Mouse (Mus musculus) liver, embryonic 16.5 days (tissue): ENCODE data around the gene Sgcd. TPM values are rescaled to one million over a fixed set of nuclear protein-coding genes. Genes with fewer than 3 reads are reported as not detected.

Experiments
- ATAC-seq: fragments of 200-750 bp; cut with Nextera tagmentation; 2 replicates; pipeline ENCODE4 v1.8.0; 2017; ENCODE audit warnings: low read depth, mild to moderate bottlenecking, moderate number of reproducible peaks, moderate library complexity
- H3K27ac ChIP-seq: fragments of 300-500 bp; sonication (generic); 2 replicates; pipeline ENCODE4 v1.5.1; 2014; ENCODE audit warnings: mild to moderate bottlenecking, low read length
- H3K27me3 ChIP-seq: fragments of 300-500 bp; sonication (generic); 2 replicates; pipeline ENCODE4 v1.6.1; 2014; ENCODE audit warnings: low read depth, low read length, mixed read lengths; ENCODE audit not compliant: control insufficient read depth, insufficient read depth
- H3K36me3 ChIP-seq: fragments of 300-500 bp; sonication (generic); 2 replicates; pipeline ENCODE4 v1.6.1; 2014; ENCODE audit warnings: mild to moderate bottlenecking; ENCODE audit not compliant: control insufficient read depth, insufficient read depth
- H3K4me1 ChIP-seq: fragments of 300-500 bp; sonication (generic); 2 replicates; pipeline ENCODE4 v1.6.1; 2014; ENCODE audit warnings: low read depth, low read length, mixed read lengths; ENCODE audit not compliant: control insufficient read depth
- H3K4me2 ChIP-seq: fragments of 300-500 bp; sonication (generic); 2 replicates; pipeline ENCODE4 v1.6.1; 2014; ENCODE audit warnings: low read depth, low read length, mixed read lengths
- H3K4me3 ChIP-seq: fragments of 300-500 bp; sonication (generic); 2 replicates; pipeline ENCODE4 v1.5.1; 2014; ENCODE audit warnings: low read depth, mild to moderate bottlenecking, low read length
- H3K9ac ChIP-seq: fragments of 300-500 bp; sonication (generic); 2 replicates; pipeline ENCODE4 v1.6.1; 2014; ENCODE audit warnings: low read depth, low read length
- H3K9me3 ChIP-seq: fragments of 300-500 bp; sonication (generic); replicated peaks from 2 replicates; pipeline ENCODE4 v1.6.1; 2016; ENCODE audit warnings: low read length; ENCODE audit not compliant: control insufficient read depth
- WGBS: fragments of 180-500 bp; shearing (Covaris S2); extraction: QIAGEN DNeasy Blood & Tissue Kit; methylation state at CpG from one replicate; pipeline ENCODE4 v1.1.7; 2014; ENCODE audit not compliant: insufficient replicate concordance; 5-methylcytosine and 5-hydroxymethylcytosine counted together
- polyA plus RNA-seq: library from polyadenylated mRNA; unstranded; fragments of >200 nt; fragmentation: Nextera tagmentation; extraction: Ambion mirVana; gene quantifications from 2 replicates; pipeline ENCODE4 v1.2.1, GENCODE M21; 2015

Gene Sgcd
- polyA plus RNA-seq, 1 experiment from 2014 or later, result 0.12 TPM

- no peak overlapping the region for H3K4me3 ChIP-seq
- no peak overlapping the region for H3K27ac ChIP-seq
- H3K4me2 ChIP-seq, result no peak overlapping the region
- H3K4me1 ChIP-seq, result no peaks in the 10 kb centered on the region
- no peaks in the 10 kb centered on the region for H3K36me3 ChIP-seq
- WGBS, result 26% methylated on average over 4 of the region's 4 CpGs
- H3K27me3 ChIP-seq, result no peaks in the 10 kb centered on the region
- no peak for ATAC-seq
- H3K9ac ChIP-seq, result no peak overlapping the region
- no peaks in the 10 kb centered on the region for H3K9me3 ChIP-seq
Measured at GRCm38 (mm10) chr11:47379630-47379958, 609.2 kb downstream of the Sgcd start.

- peak overlapping the region; percentile 15; the same call in 1 of the 2 replicates for H3K4me3 ChIP-seq
- H3K9ac ChIP-seq, result no peak overlapping the region
- no peaks in the 10 kb centered on the region for H3K9me3 ChIP-seq
- H3K4me2 ChIP-seq, result peak overlapping the region; percentile 46
- 15% methylated on average over 25 of the region's 25 CpGs for WGBS
- no peaks in the 10 kb centered on the region for H3K27me3 ChIP-seq
- no peak overlapping the region for H3K27ac ChIP-seq
- H3K4me1 ChIP-seq, result no peaks in the 10 kb centered on the region
- no peak for ATAC-seq
- H3K36me3 ChIP-seq, result no peaks in the 10 kb centered on the region
Measured at GRCm38 (mm10) chr11:47378843-47379629, 609.7 kb downstream of the Sgcd start.

- ATAC-seq, result no peak
- no peak overlapping the region for H3K4me3 ChIP-seq
- no peak overlapping the region for H3K4me2 ChIP-seq
- H3K9me3 ChIP-seq, result no peaks in the 10 kb centered on the region
- no peaks in the 10 kb centered on the region for H3K27me3 ChIP-seq
- 56% methylated on average over 6 of the region's 6 CpGs for WGBS
- no peak overlapping the region for H3K27ac ChIP-seq
- no peaks in the 10 kb centered on the region for H3K36me3 ChIP-seq
- no peaks in the 10 kb centered on the region for H3K4me1 ChIP-seq
- no peak overlapping the region for H3K9ac ChIP-seq
Measured at GRCm38 (mm10) chr11:47377421-47377820, 611.3 kb downstream of the Sgcd start.

- Histone ChIP-seq H3K4me1 (no peaks in the 10 kb centered on the region), H3K27me3 (no peaks in the 10 kb centered on the region), H3K9ac (no peak overlapping the region), H3K4me3 (no peak overlapping the region), H3K27ac (no peak overlapping the region), H3K4me2 (no peak overlapping the region), H3K36me3 (no peaks in the 10 kb centered on the region), H3K9me3 (no peaks in the 10 kb centered on the region)
- 44% methylated on average over 1 of the region's 1 CpGs for WGBS
- no peak for ATAC-seq
Measured at GRCm38 (mm10) chr11:47376915-47377314, 611.9 kb downstream of the Sgcd start.

GRCm38 (mm10) chr11:47371616-47372015 lies 617.2 kb downstream of the Sgcd start:
- Histone ChIP-seq H3K4me2 (no peak overlapping the region), H3K27me3 (no peaks in the 10 kb centered on the region), H3K27ac (no peak overlapping the region), H3K4me3 (no peak overlapping the region), H3K9me3 (no peaks in the 10 kb centered on the region), H3K36me3 (no peaks in the 10 kb centered on the region), H3K9ac (no peak overlapping the region), H3K4me1 (no peaks in the 10 kb centered on the region)
- 73% methylated on average over 2 of the region's 2 CpGs for WGBS
- ATAC-seq, result no peak

GRCm38 (mm10) chr11:47351585-47351984 lies 637.2 kb downstream of the Sgcd start:
- no peak for ATAC-seq
- no peaks in the 10 kb centered on the region for H3K4me1 ChIP-seq
- 54% methylated on average over 2 of the region's 2 CpGs for WGBS
- no peak overlapping the region for H3K27ac ChIP-seq
- H3K36me3 ChIP-seq, result no peaks in the 10 kb centered on the region
- no peak overlapping the region for H3K9ac ChIP-seq
- no peak overlapping the region for H3K4me3 ChIP-seq
- no peak overlapping the region for H3K4me2 ChIP-seq
- no peaks in the 10 kb centered on the region for H3K9me3 ChIP-seq
- no peaks in the 10 kb centered on the region for H3K27me3 ChIP-seq

- H3K4me3 ChIP-seq, result no peak overlapping the region
- H3K36me3 ChIP-seq, result no peaks in the 10 kb centered on the region
- no peaks in the 10 kb centered on the region for H3K27me3 ChIP-seq
- WGBS, result 20% methylated on average over 2 of the region's 2 CpGs
- H3K4me1 ChIP-seq, result no peaks in the 10 kb centered on the region
- no peak overlapping the region for H3K27ac ChIP-seq
- H3K4me2 ChIP-seq, result no peak overlapping the region
- H3K9me3 ChIP-seq, result no peaks in the 10 kb centered on the region
- no peak overlapping the region for H3K9ac ChIP-seq
- ATAC-seq, result no peak
Measured at GRCm38 (mm10) chr11:47343486-47343885, 645.3 kb downstream of the Sgcd start.

- no peak overlapping the region for H3K27ac ChIP-seq
Measured at GRCm38 (mm10) chr11:47333702-47334101, 655.1 kb downstream of the Sgcd start.

GRCm38 (mm10) chr11:47305579-47305978 lies 683.2 kb downstream of the Sgcd start:
- no peaks in the 10 kb centered on the region for H3K27me3 ChIP-seq
- H3K27ac ChIP-seq, result no peak overlapping the region
- no peak for ATAC-seq

More at GRCm38 (mm10) chr11:47333702-47334101, 655.1 kb downstream of the Sgcd start:
- no peak overlapping the region for H3K4me3 ChIP-seq
- no peak overlapping the region for H3K9ac ChIP-seq
- H3K9me3 ChIP-seq, result no peaks in the 10 kb centered on the region
- no peak for ATAC-seq
- no peaks in the 10 kb centered on the region for H3K4me1 ChIP-seq
- no peaks in the 10 kb centered on the region for H3K27me3 ChIP-seq
- no peak overlapping the region for H3K4me2 ChIP-seq
- 66% methylated on average over 2 of the region's 2 CpGs for WGBS
- H3K36me3 ChIP-seq, result no peaks in the 10 kb centered on the region

More at GRCm38 (mm10) chr11:47305579-47305978, 683.2 kb downstream of the Sgcd start:
- no peak overlapping the region for H3K4me3 ChIP-seq
- no peak overlapping the region for H3K4me2 ChIP-seq
- no peak overlapping the region for H3K9ac ChIP-seq
- H3K36me3 ChIP-seq, result no peaks in the 10 kb centered on the region
- no peaks in the 10 kb centered on the region for H3K4me1 ChIP-seq
- H3K9me3 ChIP-seq, result no peaks in the 10 kb centered on the region
